Mouse (Mus musculus) neural tube, embryonic 12.5 days (tissue): ENCODE measurements around the gene Dpf2. TPM values are rescaled to one million over a fixed set of nuclear protein-coding genes. Genes with fewer than 3 reads are reported as not detected.
A peak's percentile ranks its signal among the peaks of the same experiment; 100 is the strongest.

ENCODE experiments used
- ATAC-seq: fragments of 200-750 bp; cut with Nextera tagmentation; 2 replicates; pipeline ENCODE4 v1.8.0; 2017; ENCODE audit warnings: low read depth, mild to moderate bottlenecking, moderate TSS enrichment, moderate library complexity; ENCODE audit not compliant: low FRiP score
- H3K27ac ChIP-seq: fragments of 300-500 bp; sonication (generic); 2 replicates; pipeline ENCODE4 v1.5.1; 2016
- H3K27me3 ChIP-seq: fragments of 300-500 bp; sonication (generic); replicated peaks from 2 replicates; pipeline ENCODE4 v1.6.1; 2016; ENCODE audit warnings: mild to moderate bottlenecking
- H3K36me3 ChIP-seq: fragments of 300-500 bp; sonication (generic); 2 replicates; pipeline ENCODE4 v1.6.1; 2016; ENCODE audit warnings: mild to moderate bottlenecking
- H3K4me1 ChIP-seq: fragments of 300-500 bp; sonication (generic); 2 replicates; pipeline ENCODE4 v1.6.1; 2016
- H3K4me2 ChIP-seq: fragments of 300-500 bp; sonication (generic); replicated peaks from 2 replicates; pipeline ENCODE4 v1.6.1; 2016; ENCODE audit warnings: mild to moderate bottlenecking
- H3K4me3 ChIP-seq: fragments of 300-500 bp; sonication (generic); 2 replicates; pipeline ENCODE4 v1.5.1; 2016
- H3K9ac ChIP-seq: fragments of 300-500 bp; sonication (generic); 2 replicates; pipeline ENCODE4 v1.6.1; 2016; ENCODE audit warnings: mild to moderate bottlenecking
- H3K9me3 ChIP-seq: fragments of 300-500 bp; sonication (generic); 2 replicates; pipeline ENCODE4 v1.6.1; 2016; ENCODE audit warnings: mild to moderate bottlenecking
- WGBS: fragments of 180-500 bp; shearing (Covaris S2); methylation state at CpG from one replicate; pipeline ENCODE4 v1.1.7; 2016; 5-methylcytosine and 5-hydroxymethylcytosine counted together
- polyA plus RNA-seq: library from polyadenylated mRNA; unstranded; fragments of >200 nt; fragmentation: Nextera tagmentation; extraction: Ambion mirVana; gene quantifications from 2 replicates; pipeline ENCODE4 v1.2.1, GENCODE M21; 2016

Dpf2 gene
- polyA plus RNA-seq, 1 experiment from 2014 or later = 174 TPM

DNA sequence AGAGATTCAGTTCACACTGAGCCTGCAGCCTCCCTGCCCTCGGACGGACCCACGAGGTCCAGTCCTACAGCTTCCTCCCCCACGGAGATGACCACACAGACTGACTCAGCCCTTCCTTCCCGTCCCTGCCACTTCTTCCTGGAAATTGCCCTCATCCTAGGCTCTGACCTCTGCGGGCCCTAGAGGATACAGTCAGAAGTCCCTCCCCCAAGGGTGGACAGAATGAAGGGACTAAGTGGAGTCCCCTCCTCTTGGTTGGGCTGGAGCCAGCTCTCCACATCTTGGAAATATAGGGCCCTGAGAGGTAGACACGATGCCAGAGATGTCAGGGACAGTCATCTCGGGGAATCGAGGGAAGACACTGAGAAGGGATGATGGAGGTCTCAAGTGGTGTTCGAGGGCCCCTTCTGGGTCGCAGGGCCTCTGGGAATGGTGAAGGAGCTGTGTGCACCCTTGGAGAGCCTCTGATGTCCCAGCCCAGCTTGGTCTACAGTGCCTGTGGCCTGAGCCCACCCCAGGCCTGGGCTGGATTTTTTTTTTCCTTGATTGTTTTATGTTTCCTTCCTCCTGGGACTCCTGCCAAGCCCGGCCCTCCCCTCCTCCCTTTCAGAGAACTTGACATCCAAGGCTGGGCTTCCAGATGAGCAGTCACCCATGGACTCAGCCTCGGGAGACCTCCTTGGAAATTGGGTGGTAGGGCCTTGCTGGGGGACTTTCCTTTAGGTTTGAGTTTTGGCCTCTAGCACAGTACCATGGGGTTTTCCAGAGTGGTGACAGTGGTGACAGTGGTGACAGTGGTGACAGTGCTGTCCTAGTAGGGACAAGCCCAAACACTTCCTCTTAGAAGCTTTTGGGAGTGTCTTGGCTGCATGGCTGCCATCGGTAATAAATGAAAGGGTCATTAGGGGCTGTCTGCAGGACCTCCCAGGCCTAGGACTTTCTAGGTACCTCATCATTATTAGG, 17.1 kb upstream of the Dpf2 start:
- H3K9me3 ChIP-seq = no peaks in the 10 kb centered on the region
- no peak overlapping the region for H3K27ac ChIP-seq
- H3K36me3 ChIP-seq = no peaks in the 10 kb centered on the region
- H3K4me1 ChIP-seq = peaks cover 10% of the 10 kb centered on the region; the same call in 1 of the 2 replicates
- no peak overlapping the region for H3K4me3 ChIP-seq
- peaks cover 8% of the 10 kb centered on the region; the same call in 1 of the 2 replicates for H3K27me3 ChIP-seq
- H3K4me2 ChIP-seq = no peak overlapping the region
- ATAC-seq = no peak
- H3K9ac ChIP-seq = no peak overlapping the region
- 69% methylated on average over 14 of the region's 14 CpGs for WGBS

DNA sequence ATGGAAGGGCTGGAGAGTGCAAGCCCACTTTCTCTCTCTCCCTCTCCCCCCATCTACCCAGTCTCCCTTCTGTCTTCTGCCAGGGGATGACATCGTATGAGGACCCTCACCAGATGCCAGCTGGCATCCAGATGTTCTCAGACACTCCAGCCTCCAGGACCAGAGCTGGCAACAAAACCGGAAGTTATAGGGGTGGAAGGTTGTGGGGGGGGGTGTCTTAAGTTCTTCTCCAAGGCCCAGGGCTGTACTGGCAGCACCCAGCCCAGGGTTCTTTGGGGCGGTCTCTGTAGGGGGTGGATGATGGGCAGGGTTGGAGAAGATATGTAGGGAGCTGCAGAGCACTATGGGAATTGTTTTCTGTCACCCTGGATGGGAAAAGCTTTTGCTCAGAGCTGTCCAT, 15.7 kb upstream of the Dpf2 start:
- Histone ChIP-seq H3K9ac (no peak overlapping the region), H3K4me1 (peaks cover 14% of the 10 kb centered on the region), H3K4me2 (no peak overlapping the region), H3K4me3 (no peak overlapping the region), H3K9me3 (no peaks in the 10 kb centered on the region), H3K27ac (no peak overlapping the region), H3K27me3 (peaks cover 8% of the 10 kb centered on the region; the same call in 1 of the 2 replicates), H3K36me3 (no peaks in the 10 kb centered on the region)
- no peak for ATAC-seq
- 77% methylated on average over 3 of the region's 3 CpGs for WGBS

DNA sequence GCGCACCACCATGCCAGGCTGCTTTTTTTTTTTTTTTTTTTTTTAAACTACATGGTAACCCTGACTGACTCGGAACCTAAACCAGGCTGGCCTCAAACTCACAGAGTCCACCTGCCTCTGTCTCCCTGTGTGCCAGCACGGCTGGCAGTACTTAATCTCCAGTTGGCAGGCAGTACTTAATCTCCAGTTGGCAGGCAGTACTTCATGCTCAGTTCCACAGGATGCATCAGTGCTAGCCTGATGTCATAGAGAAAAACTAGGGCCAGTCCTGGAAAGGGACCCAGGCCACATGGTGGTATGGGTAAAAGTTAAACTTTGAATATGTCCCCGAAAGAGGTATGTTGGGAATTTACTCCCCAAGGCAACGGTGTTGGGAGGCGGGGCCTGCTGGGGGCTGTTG, 15.3 kb upstream of the Dpf2 start:
- no peak overlapping the region for H3K4me3 ChIP-seq
- peaks cover 8% of the 10 kb centered on the region; the same call in 1 of the 2 replicates for H3K27me3 ChIP-seq
- H3K36me3 ChIP-seq = no peaks in the 10 kb centered on the region
- peaks cover 14% of the 10 kb centered on the region for H3K4me1 ChIP-seq
- H3K9me3 ChIP-seq = no peaks in the 10 kb centered on the region
- no peak overlapping the region for H3K27ac ChIP-seq
- no peak overlapping the region for H3K9ac ChIP-seq
- WGBS = 75% methylated on average over 6 of the region's 6 CpGs
- ATAC-seq = no peak
- H3K4me2 ChIP-seq = no peak overlapping the region

DNA sequence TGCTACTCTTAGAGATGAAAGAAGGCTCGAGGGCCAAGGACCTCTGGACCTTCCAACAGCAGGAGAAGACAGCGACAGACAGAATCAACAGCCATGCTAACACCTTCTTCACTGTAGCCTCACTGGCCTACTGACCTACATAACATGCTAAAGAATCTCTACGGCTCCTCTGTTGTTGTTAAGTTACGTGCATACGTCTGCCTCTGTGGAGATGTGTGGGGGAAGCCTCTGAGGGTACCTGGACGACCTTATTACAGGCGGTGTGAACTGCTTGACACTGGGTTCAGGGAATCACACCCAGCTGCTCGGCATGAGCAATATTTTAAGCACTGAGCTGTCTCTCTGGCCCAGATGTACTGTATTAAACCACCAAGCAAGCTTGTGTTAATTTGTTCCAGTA, 14.7 kb upstream of the Dpf2 start:
- H3K4me2 ChIP-seq = no peak overlapping the region

DNA sequence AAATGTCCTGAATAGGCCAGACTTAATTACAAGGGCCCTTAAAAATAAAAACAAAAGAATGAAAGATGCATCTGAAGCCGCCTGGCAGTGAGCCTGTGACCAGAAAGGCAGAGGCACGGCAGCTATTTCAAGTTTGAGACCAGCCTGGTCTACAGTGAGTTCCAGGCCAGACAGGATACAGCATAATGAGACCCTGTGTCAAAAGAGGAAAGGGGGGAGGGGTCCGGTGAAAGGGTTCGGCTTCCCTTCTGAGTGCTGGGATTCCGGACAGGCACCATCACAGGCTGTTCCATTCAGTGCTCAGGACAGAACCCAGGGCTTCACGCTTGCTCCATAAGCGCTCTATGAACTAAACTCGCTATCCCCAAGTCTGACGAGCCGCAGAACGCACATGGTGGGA, 14.2 kb upstream of the Dpf2 start:
- Histone ChIP-seq H3K9ac (no peak overlapping the region), H3K4me3 (no peak overlapping the region), H3K27me3 (peaks cover 8% of the 10 kb centered on the region; the same call in 1 of the 2 replicates), H3K4me1 (peaks cover 14% of the 10 kb centered on the region), H3K36me3 (no peaks in the 10 kb centered on the region), H3K27ac (no peak overlapping the region), H3K9me3 (no peaks in the 10 kb centered on the region), H3K4me2 (no peak overlapping the region)
- no peak for ATAC-seq
- 74% methylated on average over 11 of the region's 11 CpGs for WGBS

More for the DNA sequence above, 14.7 kb upstream of the Dpf2 start:
- ATAC-seq = no peak
- no peaks in the 10 kb centered on the region for H3K9me3 ChIP-seq
- no peak overlapping the region for H3K9ac ChIP-seq
- H3K27me3 ChIP-seq = peaks cover 8% of the 10 kb centered on the region; the same call in 1 of the 2 replicates
- 70% methylated on average over 8 of the region's 8 CpGs for WGBS
- H3K36me3 ChIP-seq = no peaks in the 10 kb centered on the region
- no peak overlapping the region for H3K4me3 ChIP-seq
- H3K27ac ChIP-seq = no peak overlapping the region
- peaks cover 14% of the 10 kb centered on the region for H3K4me1 ChIP-seq

DNA sequence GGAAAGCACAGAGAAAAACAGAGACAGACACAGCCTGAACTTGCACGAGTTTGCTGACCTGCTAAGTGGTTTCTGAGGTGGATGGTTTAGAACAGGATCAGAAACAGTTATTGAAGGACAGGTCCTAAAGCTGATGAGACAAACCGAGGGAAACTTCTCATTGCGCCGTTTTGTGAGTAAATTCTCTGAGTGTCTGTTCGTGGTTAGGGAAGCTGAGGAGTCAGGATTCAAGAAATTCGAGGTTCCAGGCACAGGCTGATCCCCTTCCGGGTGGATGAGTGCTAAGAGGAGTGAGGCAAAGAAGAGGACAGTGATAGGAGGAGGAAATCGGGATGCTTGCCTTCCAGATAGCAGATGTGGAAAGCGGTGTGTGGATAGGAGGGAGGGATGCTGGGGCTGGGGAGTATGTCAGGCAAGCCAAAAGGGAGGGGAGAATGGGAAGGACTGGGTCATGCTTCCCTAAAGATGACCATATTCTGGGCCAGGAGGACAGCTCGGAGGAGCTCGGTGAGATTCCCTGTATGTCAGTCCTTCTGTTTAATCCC, 12.6 kb upstream of the Dpf2 start:
- Histone ChIP-seq H3K4me2 (peak overlapping the region; percentile 96), H3K27ac (no peak overlapping the region), H3K27me3 (peaks cover 8% of the 10 kb centered on the region; the same call in 1 of the 2 replicates), H3K36me3 (no peaks in the 10 kb centered on the region), H3K4me1 (peaks cover 20% of the 10 kb centered on the region), H3K9me3 (no peaks in the 10 kb centered on the region), H3K4me3 (peak overlapping the region; percentile 54), H3K9ac (0 out of 2 replicates have a peak overlapping the region, but pooled peaks have one; percentile 52)
- 32% methylated on average over 11 of the region's 11 CpGs for WGBS
- ATAC-seq = no peak

DNA sequence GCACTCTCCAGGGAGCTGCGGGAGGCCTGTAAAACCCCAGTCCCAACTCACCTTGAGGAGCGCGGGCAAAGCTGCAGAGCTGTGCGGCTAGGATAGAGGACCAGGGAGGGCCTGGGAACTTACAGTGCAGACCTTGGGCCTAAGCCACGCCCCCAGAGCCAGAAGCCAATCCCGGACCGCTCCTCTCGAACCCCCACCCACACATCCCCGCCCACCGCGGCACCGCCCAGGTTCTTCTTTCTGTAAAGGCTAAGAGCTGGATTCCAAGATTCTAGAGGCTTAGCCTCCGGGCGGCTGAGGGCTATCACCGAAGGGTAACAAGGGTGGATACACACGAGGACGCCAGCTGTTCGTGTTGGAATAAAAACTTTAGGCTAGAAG, 11.9 kb upstream of the Dpf2 start, which contains the start of gene Cdc42ep2:
Cdc42ep2 (minus strand) TSS at position 104 of the 381 bp plus-strand sequence.
- WGBS = 0% methylated on average over 18 of the region's 18 CpGs
- H3K9ac ChIP-seq = peak within 1 kb of the TSS; percentile 52
- peak within 1 kb of the TSS; percentile 43 for H3K27ac ChIP-seq

DNA sequence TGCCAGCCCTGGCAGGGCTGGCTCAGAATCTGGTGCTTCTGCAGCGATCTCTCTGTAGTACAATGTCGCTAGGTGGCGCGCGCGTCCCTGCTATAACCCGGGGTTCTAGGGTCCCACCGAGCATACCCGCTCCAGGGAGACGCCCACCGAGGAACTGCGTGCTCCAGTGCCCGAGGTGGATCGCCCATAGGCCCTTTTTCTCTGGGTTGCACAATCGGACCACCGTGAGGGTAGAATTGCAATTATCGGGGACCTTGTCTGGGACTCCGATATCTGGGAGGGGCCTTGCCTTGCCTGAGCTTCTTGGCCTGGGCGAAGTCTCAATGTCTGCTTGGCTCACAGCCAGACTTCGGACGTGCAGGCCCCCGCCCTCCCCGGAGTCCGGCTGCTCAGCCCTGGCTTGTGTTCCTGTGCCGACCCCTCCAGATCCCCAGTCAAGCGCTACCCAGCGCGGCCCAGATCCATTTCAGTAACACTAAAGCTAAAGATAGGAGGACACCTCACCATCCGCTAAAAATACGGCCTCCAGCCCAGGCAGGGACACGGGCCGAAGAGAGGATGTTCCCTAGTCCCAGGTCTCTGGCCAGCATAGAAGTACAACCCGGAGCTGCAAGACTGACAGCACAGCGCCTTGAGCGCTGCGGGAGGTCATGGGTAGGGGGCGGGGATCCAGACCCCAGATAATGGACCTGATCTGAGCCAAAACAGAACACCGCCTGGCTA, 11.3 kb upstream of the Dpf2 start:
- Histone ChIP-seq H3K9me3 (no peaks in the 10 kb centered on the region), H3K36me3 (no peaks in the 10 kb centered on the region), H3K27ac (peak overlapping the region; percentile 43), H3K4me2 (peak overlapping the region; percentile 96), H3K4me3 (peak overlapping the region; percentile 54), H3K27me3 (peaks cover 8% of the 10 kb centered on the region; the same call in 1 of the 2 replicates), H3K9ac (peak overlapping the region; percentile 52), H3K4me1 (peaks cover 20% of the 10 kb centered on the region)
- under 1% methylated on average over 38 of the region's 38 CpGs for WGBS
- peak; percentile 86 for ATAC-seq

More for the DNA sequence above, 11.9 kb upstream of the Dpf2 start, which contains the start of gene Cdc42ep2:
- Histone ChIP-seq H3K4me2 (peak within 1 kb of the TSS; percentile 96), H3K4me3 (peak within 1 kb of the TSS; percentile 54), H3K9me3 (no peaks in the 10 kb centered on the region), H3K27me3 (peaks cover 8% of the 10 kb centered on the region; the same call in 1 of the 2 replicates), H3K4me1 (peaks cover 20% of the 10 kb centered on the region), H3K36me3 (no peaks in the 10 kb centered on the region)
- peak; percentile 94 for ATAC-seq

DNA sequence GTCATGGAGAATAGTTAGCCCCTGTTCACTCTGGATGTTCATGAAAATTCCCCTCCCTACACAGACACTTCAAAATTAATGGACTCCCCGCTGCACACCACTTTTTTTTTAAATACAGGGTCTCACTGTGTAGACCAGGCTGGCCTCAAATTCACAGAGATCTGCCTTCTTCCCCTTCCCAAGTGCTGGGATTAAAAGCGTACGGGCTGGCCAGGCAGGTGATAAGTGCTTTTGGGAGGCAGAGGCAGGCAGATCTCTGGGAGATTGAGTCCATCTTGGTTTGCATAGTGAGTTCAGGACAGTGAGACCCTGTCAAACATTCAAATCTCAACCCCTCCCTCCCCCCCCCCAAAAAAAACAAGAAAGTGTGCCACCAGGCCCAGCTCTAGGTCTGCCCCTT, 10.2 kb upstream of the Dpf2 start:
- peaks cover 8% of the 10 kb centered on the region; the same call in 1 of the 2 replicates for H3K27me3 ChIP-seq
- ATAC-seq = no peak
- peaks cover 3% of the 10 kb centered on the region; the same call in 1 of the 2 replicates for H3K36me3 ChIP-seq
- no peak overlapping the region for H3K4me3 ChIP-seq
- H3K4me2 ChIP-seq = no peak overlapping the region
- H3K27ac ChIP-seq = no peak overlapping the region
- H3K9me3 ChIP-seq = no peaks in the 10 kb centered on the region
- no peak overlapping the region for H3K9ac ChIP-seq
- peaks cover 20% of the 10 kb centered on the region for H3K4me1 ChIP-seq
- 93% methylated on average over 3 of the region's 3 CpGs for WGBS

DNA sequence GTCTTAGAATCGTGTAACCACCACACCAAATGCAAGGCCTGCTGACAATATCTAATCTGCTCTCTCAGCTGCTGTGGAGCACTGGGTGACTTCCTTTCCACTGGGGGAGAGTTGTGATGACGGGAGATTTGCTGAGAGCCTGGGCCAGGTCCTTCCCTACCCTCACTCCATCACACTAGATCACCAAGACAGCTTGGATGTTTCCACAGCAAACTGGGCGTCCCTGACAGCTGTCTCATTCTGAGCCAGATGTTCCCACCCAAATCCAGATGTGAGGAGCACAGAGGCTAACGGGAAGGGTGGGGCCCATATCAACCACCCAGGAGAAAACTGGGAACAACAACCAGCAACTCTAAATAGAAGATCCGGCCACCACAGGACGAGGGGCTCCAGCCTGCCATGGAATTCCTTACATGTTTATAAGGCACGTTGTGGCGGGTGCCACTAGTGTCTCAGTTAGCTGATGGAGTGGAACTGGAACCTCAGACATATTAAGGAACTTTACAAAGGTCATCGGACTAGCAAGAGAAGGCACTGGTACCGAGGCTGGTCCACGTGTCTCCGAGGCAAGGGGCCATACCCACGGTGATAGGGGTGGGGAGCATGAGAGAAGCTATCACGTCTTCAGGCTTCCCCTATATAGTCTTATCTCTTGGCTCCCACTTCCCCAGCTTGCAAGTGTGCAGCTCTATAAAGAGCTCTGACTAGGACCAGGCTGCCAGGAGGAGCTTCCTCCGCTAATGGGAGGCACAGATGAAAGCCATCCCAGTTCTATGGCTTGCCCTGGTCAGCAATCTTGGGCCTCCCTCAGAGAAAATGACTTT, 9.5 kb upstream of the Dpf2 start:
- H3K4me3 ChIP-seq = no peak overlapping the region
- H3K27me3 ChIP-seq = peaks cover 8% of the 10 kb centered on the region; the same call in 1 of the 2 replicates
- 81% methylated on average over 15 of the region's 15 CpGs for WGBS
- H3K4me2 ChIP-seq = 0 out of 2 replicates have a peak overlapping the region, but pooled peaks have one; percentile 25
- no peak for ATAC-seq
- peaks cover 20% of the 10 kb centered on the region for H3K4me1 ChIP-seq
- no peak overlapping the region for H3K9ac ChIP-seq
- H3K9me3 ChIP-seq = no peaks in the 10 kb centered on the region
- no peak overlapping the region for H3K27ac ChIP-seq
- peaks cover 9% of the 10 kb centered on the region; the same call in 1 of the 2 replicates for H3K36me3 ChIP-seq

DNA sequence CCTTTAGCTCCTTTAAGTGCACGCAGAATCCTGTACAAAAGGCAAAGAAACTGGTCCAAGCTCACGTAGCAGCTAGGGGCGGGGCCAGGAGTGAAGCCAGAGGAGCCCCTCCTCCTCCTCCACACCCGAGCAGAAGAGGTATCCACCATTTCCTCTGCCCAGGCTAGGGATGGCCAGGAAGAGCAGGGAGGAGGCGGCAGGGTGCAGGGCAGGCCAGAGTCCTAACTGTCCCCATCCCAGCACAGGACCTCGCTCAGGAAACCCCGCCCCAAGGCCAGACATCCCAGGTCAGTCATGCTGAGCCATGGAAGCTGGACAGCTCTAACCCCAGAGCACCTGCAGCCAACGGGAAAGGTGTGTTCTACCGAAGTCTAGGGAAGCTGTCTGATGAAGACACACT, 8.9 kb upstream of the Dpf2 start:
- no peaks in the 10 kb centered on the region for H3K9me3 ChIP-seq
- no peak for ATAC-seq
- H3K4me2 ChIP-seq = peak overlapping the region; percentile 25; the same call in 1 of the 2 replicates
- H3K4me3 ChIP-seq = no peak overlapping the region
- no peak overlapping the region for H3K27ac ChIP-seq
- peaks cover 8% of the 10 kb centered on the region; the same call in 1 of the 2 replicates for H3K27me3 ChIP-seq
- 20% methylated on average over 9 of the region's 9 CpGs for WGBS
- H3K4me1 ChIP-seq = peaks cover 20% of the 10 kb centered on the region
- H3K9ac ChIP-seq = 0 out of 2 replicates have a peak overlapping the region, but pooled peaks have one; percentile 18
- peaks cover 11% of the 10 kb centered on the region; the same call in 1 of the 2 replicates for H3K36me3 ChIP-seq
